Mouse (Mus musculus): ENCODE data around the gene Fam20b. TPM values are rescaled to one million over a fixed set of nuclear protein-coding genes. Genes with fewer than 3 reads are reported as not detected.

The Fam20b gene
- polyA plus RNA-seq, 1 experiment from 2014 or later, result 28.6 TPM

GRCm38 (mm10) chr1:156749136-156749535 lies 30.2 kb upstream of the Fam20b start:
- no peak for ATAC-seq (ENCODE audit: low FRiP score, low read depth)
- Histone ChIP-seq H3K4me1 (peaks cover 31% of the 10 kb centered on the region), H3K4me2 (replicated peaks) (no peak overlapping the region)

GRCm38 (mm10) chr1:156748435-156749005 lies 29.6 kb upstream of the Fam20b start:
- Histone ChIP-seq H3K9ac (no peak overlapping the region), H3K9me3 (no peaks in the 10 kb centered on the region), H3K4me1 (peaks cover 26% of the 10 kb centered on the region), H3K4me3 (no peak overlapping the region), H3K4me2 (replicated peaks) (no peak overlapping the region), H3K27me3 (replicated peaks) (0 out of 2 replicates have a peak, but pooled peaks cover 3% of the 10 kb centered on the region), H3K36me3 (no peaks in the 10 kb centered on the region), H3K27ac (no peak overlapping the region)
- ATAC-seq (ENCODE audit: low FRiP score, low read depth), result no peak
- WGBS, result 78% methylated on average over 16 of the region's 16 CpGs

More at GRCm38 (mm10) chr1:156749136-156749535, 30.2 kb upstream of the Fam20b start:
- Histone ChIP-seq H3K9me3 (no peaks in the 10 kb centered on the region), H3K9ac (no peak overlapping the region), H3K36me3 (no peaks in the 10 kb centered on the region), H3K27me3 (replicated peaks) (0 out of 2 replicates have a peak, but pooled peaks cover 3% of the 10 kb centered on the region), H3K27ac (no peak overlapping the region), H3K4me3 (no peak overlapping the region)

- H3K36me3 ChIP-seq, result no peaks in the 10 kb centered on the region
- H3K4me2 ChIP-seq (replicated peaks), result no peak overlapping the region
- ATAC-seq (ENCODE audit: low FRiP score, low read depth), result no peak
- no peak overlapping the region for H3K4me3 ChIP-seq
- H3K9ac ChIP-seq, result no peak overlapping the region
- H3K4me1 ChIP-seq, result peaks cover 4% of the 10 kb centered on the region; the same call in 1 of the 2 replicates
- no peaks in the 10 kb centered on the region for H3K9me3 ChIP-seq
- no peak overlapping the region for H3K27ac ChIP-seq
- 87% methylated on average over 7 of the region's 7 CpGs for WGBS
- 0 out of 2 replicates have a peak, but pooled peaks cover 3% of the 10 kb centered on the region for H3K27me3 ChIP-seq (replicated peaks)
Observed at GRCm38 (mm10) chr1:156745188-156745810, 26.4 kb upstream of the Fam20b start.

- Histone ChIP-seq H3K4me3 (no peak overlapping the region), H3K27me3 (replicated peaks) (no peaks in the 10 kb centered on the region), H3K9me3 (no peaks in the 10 kb centered on the region), H3K36me3 (no peaks in the 10 kb centered on the region), H3K9ac (no peak overlapping the region), H3K27ac (no peak overlapping the region), H3K4me2 (replicated peaks) (no peak overlapping the region), H3K4me1 (no peaks in the 10 kb centered on the region)
- ATAC-seq (ENCODE audit: low FRiP score, low read depth), result peak; percentile 46
- WGBS, result 64% methylated on average over 11 of the region's 11 CpGs
Observed at GRCm38 (mm10) chr1:156741482-156742411, 22.9 kb upstream of the Fam20b start.

GRCm38 (mm10) chr1:156735788-156736187 lies 16.9 kb upstream of the Fam20b start:
- Histone ChIP-seq H3K4me3 (no peak overlapping the region), H3K9ac (no peak overlapping the region), H3K4me1 (no peaks in the 10 kb centered on the region), H3K9me3 (no peaks in the 10 kb centered on the region), H3K27me3 (replicated peaks) (no peaks in the 10 kb centered on the region), H3K4me2 (replicated peaks) (no peak overlapping the region), H3K36me3 (no peaks in the 10 kb centered on the region), H3K27ac (no peak overlapping the region)
- ATAC-seq (ENCODE audit: low FRiP score, low read depth), result no peak
- 82% methylated on average over 2 of the region's 2 CpGs for whole genome bisulfite sequencing

GRCm38 (mm10) chr1:156734019-156734418 lies 15.1 kb upstream of the Fam20b start:
- Histone ChIP-seq H3K4me3 (no peak overlapping the region), H3K9me3 (no peaks in the 10 kb centered on the region), H3K27ac (no peak overlapping the region), H3K9ac (no peak overlapping the region), H3K4me2 (replicated peaks) (no peak overlapping the region), H3K27me3 (replicated peaks) (no peaks in the 10 kb centered on the region), H3K4me1 (no peaks in the 10 kb centered on the region), H3K36me3 (no peaks in the 10 kb centered on the region)
- 75% methylated on average over 3 of the region's 3 CpGs for WGBS
- no peak for ATAC-seq (ENCODE audit: low FRiP score, low read depth)

- no peaks in the 10 kb centered on the region for H3K9me3 ChIP-seq
- 85% methylated on average over 9 of the region's 9 CpGs for WGBS
- H3K36me3 ChIP-seq, result no peaks in the 10 kb centered on the region
- no peak overlapping the region for H3K9ac ChIP-seq
- no peak for ATAC-seq (ENCODE audit: low FRiP score, low read depth)
- no peaks in the 10 kb centered on the region for H3K4me1 ChIP-seq
- H3K4me2 ChIP-seq (replicated peaks), result no peak overlapping the region
- H3K4me3 ChIP-seq, result no peak overlapping the region
- no peak overlapping the region for H3K27ac ChIP-seq
- H3K27me3 ChIP-seq (replicated peaks), result no peaks in the 10 kb centered on the region
Observed at GRCm38 (mm10) chr1:156733559-156733958, 14.7 kb upstream of the Fam20b start.

GRCm38 (mm10) chr1:156732996-156733395 lies 14.1 kb upstream of the Fam20b start:
- H3K4me3 ChIP-seq, result no peak overlapping the region
- H3K4me2 ChIP-seq (replicated peaks), result no peak overlapping the region
- H3K9ac ChIP-seq, result no peak overlapping the region
- ATAC-seq (ENCODE audit: low FRiP score, low read depth), result no peak
- WGBS, result 96% methylated on average over 5 of the region's 5 CpGs
- H3K9me3 ChIP-seq, result no peaks in the 10 kb centered on the region
- no peaks in the 10 kb centered on the region for H3K36me3 ChIP-seq
- H3K4me1 ChIP-seq, result no peaks in the 10 kb centered on the region
- H3K27me3 ChIP-seq (replicated peaks), result no peaks in the 10 kb centered on the region
- no peak overlapping the region for H3K27ac ChIP-seq

- Histone ChIP-seq H3K27ac (no peak overlapping the region), H3K36me3 (no peaks in the 10 kb centered on the region), H3K4me2 (replicated peaks) (no peak overlapping the region), H3K4me3 (no peak overlapping the region), H3K9ac (no peak overlapping the region), H3K9me3 (no peaks in the 10 kb centered on the region), H3K27me3 (replicated peaks) (no peaks in the 10 kb centered on the region), H3K4me1 (no peaks in the 10 kb centered on the region)
- ATAC-seq (ENCODE audit: low FRiP score, low read depth), result no peak
- WGBS, result 62% methylated on average over 9 of the region's 9 CpGs
Observed at GRCm38 (mm10) chr1:156730802-156731201, 11.9 kb upstream of the Fam20b start.

GRCm38 (mm10) chr1:156727234-156728108 lies 8.6 kb upstream of the Fam20b start:
- no peaks in the 10 kb centered on the region for H3K27me3 ChIP-seq (replicated peaks)
- no peak for ATAC-seq (ENCODE audit: low FRiP score, low read depth)
- 78% methylated on average over 14 of the region's 14 CpGs for WGBS

GRCm38 (mm10) chr1:156722089-156722488 lies 3.2 kb upstream of the Fam20b start:
- peaks cover 10% of the 10 kb centered on the region for H3K4me1 ChIP-seq
- H3K9me3 ChIP-seq, result no peaks in the 10 kb centered on the region
- no peak overlapping the region for H3K9ac ChIP-seq
- no peaks in the 10 kb centered on the region for H3K36me3 ChIP-seq
- no peak overlapping the region for H3K4me3 ChIP-seq
- H3K4me2 ChIP-seq (replicated peaks), result no peak overlapping the region
- 75% methylated on average over 6 of the region's 6 CpGs for WGBS
- no peak overlapping the region for H3K27ac ChIP-seq
- H3K27me3 ChIP-seq (replicated peaks), result no peaks in the 10 kb centered on the region
- ATAC-seq (ENCODE audit: low FRiP score, low read depth), result no peak

More at GRCm38 (mm10) chr1:156727234-156728108, 8.6 kb upstream of the Fam20b start:
- no peaks in the 10 kb centered on the region for H3K36me3 ChIP-seq
- H3K4me3 ChIP-seq, result no peak overlapping the region
- H3K9ac ChIP-seq, result no peak overlapping the region
- no peaks in the 10 kb centered on the region for H3K4me1 ChIP-seq
- no peaks in the 10 kb centered on the region for H3K9me3 ChIP-seq
- H3K4me2 ChIP-seq (replicated peaks), result no peak overlapping the region
- H3K27ac ChIP-seq, result no peak overlapping the region

All from neural tube, embryonic 12.5 days (tissue).